Mouse (Mus musculus): ENCODE measurements at regions not wholly inside any gene's neighbourhood (a gene's known extent, or its start where the extent isn't known, plus 50 kb on each side); places are given as distances from the start of the nearest gene placed in this dataset.

DNA sequence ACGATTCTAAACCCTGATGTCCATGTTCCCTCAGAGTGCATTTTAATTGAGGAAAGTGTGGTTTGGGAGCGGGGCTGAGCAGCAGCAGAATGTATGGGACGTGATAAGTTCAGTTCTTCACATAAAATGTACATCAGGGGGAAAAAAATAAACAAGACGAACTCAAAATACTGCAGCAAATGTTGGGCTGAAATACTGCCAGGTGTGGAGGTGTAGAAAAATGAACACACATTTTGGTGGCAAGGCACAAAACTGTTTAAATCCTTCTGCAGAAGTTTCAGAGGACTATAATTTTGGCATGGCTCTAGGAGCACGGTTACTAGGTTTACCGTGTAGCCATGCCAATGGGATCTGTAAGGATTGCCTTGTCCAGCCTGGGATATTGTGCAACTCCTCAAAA, 81.3 kb upstream of the Rfx3 start:
- no peak for TF ChIP-seq CTCF (IDR thresholded peaks at IDR 0.05; ENCODE audit: low read depth, low read length)
- no peak for TF ChIP-seq GATA1 (IDR thresholded peaks at IDR 0.05; ENCODE audit: borderline replicate concordance, low read length)
- no peak for TF ChIP-seq GATA2 (IDR thresholded peaks at IDR 0.05; ENCODE audit: borderline replicate concordance, low read depth, low read length)

Data from G1E (cell line).